11 mouse cellular contexts compared by ENCODE assay signal in genomic region chr1:75421794-75422193, GRCm38 (mm10). TPM values are rescaled to one million over a fixed set of nuclear protein-coding genes. Genes with fewer than 3 reads are reported as not detected.
DNase-seq lines count a peak whose midpoint lies in the region; ATAC-seq and TF ChIP-seq lines count a peak whose summit lies in the region.
"Had no signal": no experiment of that assay in that cellular context is flagged by ENCODE, and none has a peak within 500 bp of the region (broad histone marks: within the 10 kb centered on the region; RNA-seq: fewer than 3 reads in every experiment).

No protein-coding gene starts in this region.

- no peak overlapping the region for H3K27ac ChIP-seq in heart, embryonic 13.5 days (replicated peaks)
- no peak overlapping the region for H3K27ac ChIP-seq in ES-E14 (ENCODE audit: insufficient read depth, low read depth, low read length, poor library complexity, severe bottlenecking)
- H3K27ac ChIP-seq in forebrain, embryonic 15.5 days (replicated peaks), result no peak overlapping the region
- no peak overlapping the region for H3K27ac ChIP-seq in midbrain, embryonic 12.5 days (replicated peaks)

- in situ Hi-C loops in ES-E14 (cut with MboI; ENCODE audit: low sequenced_read_pairs in 2 of 2, unreplicated experiment in 2 of 2), result no loop called here

- peaks cover 34% of the 10 kb centered on the region for H3K4me1 ChIP-seq in heart, embryonic 13.5 days
- H3K4me1 ChIP-seq in ES-E14 (ENCODE audit: control insufficient read depth in 2 of 2, insufficient read depth in 2 of 2, low read length in 2 of 2, poor library complexity in 1 of 2), result peaks cover 0 to 2% of the 10 kb centered on the region in 2 experiments; a peak in 1 of 4 replicates
- peaks cover 16% of the 10 kb centered on the region for H3K4me1 ChIP-seq in forebrain, embryonic 15.5 days
- H3K4me1 ChIP-seq in midbrain, embryonic 12.5 days, result peaks cover 31% of the 10 kb centered on the region

- no peak for ATAC-seq in heart, embryonic 13.5 days (ENCODE audit: extremely low read depth, insufficient number of reproducible peaks, low FRiP score, low TSS enrichment)
- ATAC-seq in forebrain, embryonic 15.5 days (replicated peaks), result no peak
- no peak; the same call in 1 of the 2 replicates for ATAC-seq in midbrain, embryonic 12.5 days (ENCODE audit: low FRiP score, low read depth)

- no peaks in the 10 kb centered on the region for H3K9me3 ChIP-seq in heart, embryonic 13.5 days
- no peaks in the 10 kb centered on the region for H3K9me3 ChIP-seq in ES-E14 (ENCODE audit: control insufficient read depth, insufficient read depth, low read depth, low read length)
- H3K9me3 ChIP-seq in forebrain, embryonic 15.5 days, result no peaks in the 10 kb centered on the region
- no peaks in the 10 kb centered on the region for H3K9me3 ChIP-seq in midbrain, embryonic 12.5 days

- peak overlapping the region; percentile 76 for H3K9ac ChIP-seq in heart, embryonic 13.5 days
- H3K9ac ChIP-seq in ES-E14 (ENCODE audit: insufficient read depth, low read depth, low read length, poor library complexity, severe bottlenecking), result no peak overlapping the region
- peak overlapping the region; percentile 1; the same call in 1 of the 2 replicates for H3K9ac ChIP-seq in forebrain, embryonic 15.5 days (replicated peaks)
- peak overlapping the region; percentile 43; the same call in 1 of the 2 replicates for H3K9ac ChIP-seq in midbrain, embryonic 12.5 days (replicated peaks)

- H3K4me2 ChIP-seq in heart, embryonic 13.5 days, result peak overlapping the region; percentile 65; the same call in 1 of the 2 replicates
- peak overlapping the region; percentile 45; the same call in 1 of the 2 replicates for H3K4me2 ChIP-seq in forebrain, embryonic 15.5 days (replicated peaks)
- H3K4me2 ChIP-seq in midbrain, embryonic 12.5 days (replicated peaks), result peak overlapping the region; percentile 62

- peaks cover 53% of the 10 kb centered on the region for H3K27me3 ChIP-seq in heart, embryonic 13.5 days (replicated peaks)
- H3K27me3 ChIP-seq in forebrain, embryonic 15.5 days, result peaks cover 45% of the 10 kb centered on the region
- H3K27me3 ChIP-seq in midbrain, embryonic 12.5 days, result peaks cover 54% of the 10 kb centered on the region

- 0 out of 2 replicates have a peak overlapping the region, but pooled peaks have one; percentile 38 for H3K4me3 ChIP-seq in heart, embryonic 13.5 days
- H3K4me3 ChIP-seq in ES-E14 (ENCODE audit: insufficient read depth in 1 of 2, low read depth in 1 of 2, low read length in 2 of 2, poor library complexity in 1 of 2, severe bottlenecking in 1 of 2), result peak overlapping the region; percentile 37 to 57; a peak in 2 of 4 replicates
- H3K4me3 ChIP-seq in forebrain, embryonic 15.5 days, result peak overlapping the region; percentile 29; the same call in 1 of the 2 replicates
- H3K4me3 ChIP-seq in midbrain, embryonic 12.5 days, result peak overlapping the region; percentile 42
- H3K4me3 ChIP-seq: myocyte had no signal

- 23% methylated on average over 20 of the region's 20 CpGs for WGBS in heart, embryonic 13.5 days
- 6% methylated on average over 20 of the region's 20 CpGs for WGBS in forebrain, embryonic 15.5 days
- WGBS in midbrain, embryonic 12.5 days, result 5% methylated on average over 17 of the region's 20 CpGs

- no peak for DNase-seq in heart, adult 11 months
- no peak for DNase-seq in ES-E14 (ENCODE audit: low read depth, low spot score)
- no peak for DNase-seq in spleen, adult 18-20 months
- DNase-seq in layer of hippocampus, adult 11-12 months (ENCODE audit: low spot score), result no peak
- no peak for DNase-seq in lung, postnatal 14 days
- DNase-seq: heart, adult 18-20 months; layer of hippocampus, postnatal 36 days had no signal

- H3K36me3 ChIP-seq in heart, embryonic 13.5 days, result peaks cover 86% of the 10 kb centered on the region
- no peaks in the 10 kb centered on the region for H3K36me3 ChIP-seq in ES-E14 (ENCODE audit: control insufficient read depth, insufficient read depth, low read length, poor library complexity, severe bottlenecking)
- no peaks in the 10 kb centered on the region for H3K36me3 ChIP-seq in forebrain, embryonic 15.5 days
- H3K36me3 ChIP-seq in midbrain, embryonic 12.5 days, result no peaks in the 10 kb centered on the region

TF ChIP-seq in ES-E14, 5 proteins besides CTCF, POLR2A, EP300 and RAD21:
- TF ChIP-seq CHD2 (IDR thresholded peaks at IDR 0.05; ENCODE audit: low read depth, low read length), result no peak
- no peak for TF ChIP-seq ZNF384 (IDR thresholded peaks at IDR 0.05; ENCODE audit: low read depth, low read length)
- TF ChIP-seq MAFK (IDR thresholded peaks at IDR 0.05; ENCODE audit: insufficient read depth, low read depth, low read length), result no peak
- TF ChIP-seq HCFC1 (IDR thresholded peaks at IDR 0.05; ENCODE audit: borderline replicate concordance, insufficient read depth, low read length), result no peak
- no peak for TF ChIP-seq ZC3H11A (IDR thresholded peaks at IDR 0.05; ENCODE audit: borderline replicate concordance, low read depth, low read length)

RNA-seq across cellular contexts. Expression of gene Gmppa, which starts 13.9 kb away (rescaled TPM):
- 70.7 and 73.7 TPM in 2 replicates for polyA plus RNA-seq in heart, embryonic 13.5 days (2015; fragmentation: Nextera tagmentation; extraction: Ambion mirVana)
- total RNA-seq in ES-E14 (2012; rRNA removed), result 40.2 and 51.6 TPM in 2 replicates
- 62.3 and 77.8 TPM in 2 replicates for polyA plus RNA-seq in forebrain, embryonic 15.5 days (2015; fragmentation: Nextera tagmentation; extraction: Ambion mirVana)
- polyA plus RNA-seq in midbrain, embryonic 12.5 days (2016; fragmentation: Nextera tagmentation; extraction: Ambion mirVana), result 59.7 and 69.4 TPM in 2 replicates

RNA-seq across cellular contexts. Expression of gene Asic4, which starts 28.4 kb away (rescaled TPM):
- polyA plus RNA-seq in heart, embryonic 13.5 days (2015; fragmentation: Nextera tagmentation; extraction: Ambion mirVana), result 0.28 and 0.31 TPM in 2 replicates
- total RNA-seq in ES-E14 (2012; rRNA removed), result not detected in 2 replicates
- 2.8 and 4.1 TPM in 2 replicates for polyA plus RNA-seq in forebrain, embryonic 15.5 days (2015; fragmentation: Nextera tagmentation; extraction: Ambion mirVana)
- polyA plus RNA-seq in midbrain, embryonic 12.5 days (2016; fragmentation: Nextera tagmentation; extraction: Ambion mirVana), result 45.0 and 47.7 TPM in 2 replicates
- total RNA-seq: heart, adult 18-20 months had no signal

RNA-seq across cellular contexts. Expression of gene Speg, which starts 46.7 kb away (rescaled TPM):
- 55.1 and 58.8 TPM in 2 replicates for polyA plus RNA-seq in heart, embryonic 13.5 days (2015; fragmentation: Nextera tagmentation; extraction: Ambion mirVana)
- total RNA-seq in ES-E14 (2012; rRNA removed), result 16.9 and 31.2 TPM in 2 replicates
- 9.9 and 11.4 TPM in 2 replicates for polyA plus RNA-seq in forebrain, embryonic 15.5 days (2015; fragmentation: Nextera tagmentation; extraction: Ambion mirVana)
- polyA plus RNA-seq in midbrain, embryonic 12.5 days (2016; fragmentation: Nextera tagmentation; extraction: Ambion mirVana), result 12.9 and 14.5 TPM in 2 replicates

RNA-seq across cellular contexts. Expression of gene Chpf, which starts 57.3 kb away (rescaled TPM):
- 26.0 and 28.6 TPM in 2 replicates for polyA plus RNA-seq in heart, embryonic 13.5 days (2015; fragmentation: Nextera tagmentation; extraction: Ambion mirVana)
- 43.5 and 80.3 TPM in 2 replicates for total RNA-seq in ES-E14 (2012; rRNA removed)
- 28.9 and 29.2 TPM in 2 replicates for polyA plus RNA-seq in forebrain, embryonic 15.5 days (2015; fragmentation: Nextera tagmentation; extraction: Ambion mirVana)
- polyA plus RNA-seq in midbrain, embryonic 12.5 days (2016; fragmentation: Nextera tagmentation; extraction: Ambion mirVana), result 35.9 and 36.3 TPM in 2 replicates

RNA-seq across cellular contexts. Expression of gene Tmem198, which starts 57.5 kb away (rescaled TPM):
- 0.43 and 0.49 TPM in 2 replicates for polyA plus RNA-seq in heart, embryonic 13.5 days (2015; fragmentation: Nextera tagmentation; extraction: Ambion mirVana)
- 1.6 TPM in 2 replicates for total RNA-seq in ES-E14 (2012; rRNA removed)
- 53.4 and 55.4 TPM in 2 replicates for polyA plus RNA-seq in forebrain, embryonic 15.5 days (2015; fragmentation: Nextera tagmentation; extraction: Ambion mirVana)
- polyA plus RNA-seq in midbrain, embryonic 12.5 days (2016; fragmentation: Nextera tagmentation; extraction: Ambion mirVana), result 26.5 and 27.6 TPM in 2 replicates
